In the genomic region with DNA sequence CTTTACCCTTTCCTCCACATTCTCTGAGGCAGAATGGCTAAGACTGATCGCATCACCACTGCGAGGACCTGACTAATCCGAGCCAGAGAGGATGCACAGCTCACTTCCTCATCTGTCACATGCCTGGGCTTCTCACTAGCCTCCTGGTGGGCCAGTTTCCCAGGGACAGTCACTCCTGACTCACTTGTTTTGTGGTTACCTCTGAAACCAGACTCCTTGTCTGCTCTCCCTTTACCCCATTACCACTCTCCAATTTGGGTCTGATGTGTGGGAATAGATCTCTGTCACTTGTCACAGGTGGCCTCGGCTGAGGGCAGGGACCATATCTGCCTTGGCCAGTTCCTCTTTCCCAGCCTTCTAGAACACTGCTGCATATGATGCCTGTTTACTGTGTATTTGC, we compare ENCODE assay signal across 10 mouse cellular contexts. TPM values are rescaled to one million over a fixed set of nuclear protein-coding genes. Genes with fewer than 3 reads are reported as not detected.
DNase-seq lines count a peak whose midpoint lies in the region; ATAC-seq and TF ChIP-seq lines count a peak whose summit lies in the region.
"Had no signal": no experiment of that assay in that cellular context is flagged by ENCODE, and none has a peak within 500 bp of the region (broad histone marks: within the 10 kb centered on the region; RNA-seq: fewer than 3 reads in every experiment).

No protein-coding gene starts in this region.

- no peak overlapping the region for H3K4me3 ChIP-seq in spleen, adult 2 months (ENCODE audit: extremely low read depth, insufficient read depth, insufficient read length)
- no peak overlapping the region for H3K4me3 ChIP-seq in kidney, embryonic 16.5 days (ENCODE audit: low read length)
- H3K4me3 ChIP-seq: forebrain, embryonic 12.5 days had no signal

- H3K36me3 ChIP-seq in spleen, adult 2 months (ENCODE audit: control insufficient read depth, insufficient read depth, low read length): 0 out of 2 replicates have a peak, but pooled peaks cover 1% of the 10 kb centered on the region
- peaks cover 12% of the 10 kb centered on the region for H3K36me3 ChIP-seq in kidney, embryonic 16.5 days (ENCODE audit: insufficient read depth, low read length)

- no peaks in the 10 kb centered on the region for H3K27me3 ChIP-seq in spleen, adult 2 months (ENCODE audit: control insufficient read depth, insufficient read depth, low read length)
- no peaks in the 10 kb centered on the region for H3K27me3 ChIP-seq in kidney, embryonic 16.5 days (ENCODE audit: insufficient read depth, low read length)
- H3K27me3 ChIP-seq: forebrain, embryonic 12.5 days had no signal

- H3K27ac ChIP-seq in spleen, adult 2 months (ENCODE audit: insufficient read depth, low read length): peak overlapping the region; percentile 35; the same call in 1 of the 2 replicates
- no peak overlapping the region for H3K27ac ChIP-seq in kidney, embryonic 16.5 days (ENCODE audit: low read length)
- H3K27ac ChIP-seq: forebrain, embryonic 12.5 days had no signal

- H3K4me1 ChIP-seq in spleen, adult 2 months (ENCODE audit: control insufficient read depth, insufficient read depth, insufficient read length): peaks cover 7% of the 10 kb centered on the region; the same call in 1 of the 2 replicates
- H3K4me1 ChIP-seq in kidney, embryonic 16.5 days (ENCODE audit: insufficient read depth, low read length): peaks cover 25% of the 10 kb centered on the region

- H3K9ac ChIP-seq in kidney, embryonic 16.5 days (replicated peaks; ENCODE audit: low read length): no peak overlapping the region
- H3K9ac ChIP-seq: forebrain, embryonic 12.5 days had no signal

- 31% methylated on average over 4 of the region's 4 CpGs for WGBS in spleen, adult 2 months
- 74% methylated on average over 4 of the region's 4 CpGs for WGBS in kidney, embryonic 16.5 days

- TF ChIP-seq CTCF in spleen, adult 2 months (IDR thresholded peaks at IDR 0.05; ENCODE audit: extremely low read depth, insufficient read depth, insufficient read length, insufficient replicate concordance): no peak

- DNase-seq in adrenal gland, adult 2 months: peak; percentile 72
- DNase-seq in adrenal gland, postnatal 25 days: no peak
- peak; percentile 18 to 47 for DNase-seq in spleen, adult 2 months (ENCODE audit: low read depth in 1 of 2, low spot score in 2 of 2)
- no peak for DNase-seq in spleen, adult 12 weeks (ENCODE audit: low spot score)
- peak; percentile 91 for DNase-seq in fibroblast of lung, adult 2 months (ENCODE audit: low read depth)
- no peak for DNase-seq in kidney, adult 18-20 months
- DNase-seq in T-cell, adult 2 months (ENCODE audit: low spot score): no peak

- H3K4me2 ChIP-seq in kidney, embryonic 16.5 days (replicated peaks; ENCODE audit: low read depth, low read length): no peak overlapping the region
- H3K4me2 ChIP-seq: forebrain, embryonic 12.5 days; midbrain, embryonic 11.5 days had no signal

- ATAC-seq in kidney, embryonic 16.5 days (ENCODE audit: low FRiP score, low TSS enrichment): no peak

- TF ChIP-seq POLR2A in spleen, adult 2 months (IDR thresholded peaks at IDR 0.05; ENCODE audit: low read depth, low read length): no peak

- H3K9me3 ChIP-seq in kidney, embryonic 16.5 days (ENCODE audit: low read length): no peaks in the 10 kb centered on the region
- H3K9me3 ChIP-seq: forebrain, embryonic 12.5 days had no signal

RNA-seq across cellular contexts. Expression of gene Dusp1, which starts 43.7 kb away (rescaled TPM):
- total RNA-seq in adrenal gland, adult 2 months (2021): 10 to 100 TPM; 33.5 to 67.7 TPM
- polyA plus RNA-seq in adrenal gland, adult 2 months (2012; rRNA removed): 80.9 and 86.9 TPM in 2 replicates
- 30.8 and 37.8 TPM in 2 replicates for total RNA-seq in adrenal gland, postnatal 25 days (2021)
- polyA plus RNA-seq in spleen, adult 2 months (2012; rRNA removed): 44.3 and 55.8 TPM in 2 replicates
- polyA plus RNA-seq in kidney, embryonic 16.5 days (2015; fragmentation: Nextera tagmentation; extraction: Ambion mirVana): 26.8 and 28.3 TPM in 2 replicates

RNA-seq across cellular contexts. Expression of gene Ergic1, which starts 44.3 kb away (rescaled TPM):
- 100 to 1,000 TPM; 166 to 170 TPM for total RNA-seq in adrenal gland, adult 2 months (2021)
- 132 and 156 TPM in 2 replicates for polyA plus RNA-seq in adrenal gland, adult 2 months (2012; rRNA removed)
- 138 and 168 TPM in 2 replicates for total RNA-seq in adrenal gland, postnatal 25 days (2021)
- polyA plus RNA-seq in spleen, adult 2 months (2012; rRNA removed): 39.2 and 47.4 TPM in 2 replicates
- 131 and 141 TPM in 2 replicates for polyA plus RNA-seq in kidney, embryonic 16.5 days (2015; fragmentation: Nextera tagmentation; extraction: Ambion mirVana)

RNA-seq across cellular contexts. Expression of gene Atp6v0e, which starts 57.4 kb away (rescaled TPM):
- 100 to 1,000 TPM; 213 to 229 TPM for total RNA-seq in adrenal gland, adult 2 months (2021)
- polyA plus RNA-seq in adrenal gland, adult 2 months (2012; rRNA removed): 193 and 215 TPM in 2 replicates
- 172 and 213 TPM in 2 replicates for total RNA-seq in adrenal gland, postnatal 25 days (2021)
- polyA plus RNA-seq in spleen, adult 2 months (2012; rRNA removed): 150 and 192 TPM in 2 replicates
- polyA plus RNA-seq in kidney, embryonic 16.5 days (2015; fragmentation: Nextera tagmentation; extraction: Ambion mirVana): 251 and 271 TPM in 2 replicates

Comparison
In these comparisons a context has a peak if more than half of its experiments do, and no peak if none do; other contexts are left out.
1. DNase-seq: peak in adrenal gland, adult 2 months (single experiment), spleen, adult 2 months (2 of 2) and fibroblast of lung, adult 2 months (single experiment); none in adrenal gland, postnatal 25 days (single experiment), spleen, adult 12 weeks (single experiment), kidney, adult 18-20 months (single experiment) and T-cell, adult 2 months (single experiment).